In the genomic region with DNA sequence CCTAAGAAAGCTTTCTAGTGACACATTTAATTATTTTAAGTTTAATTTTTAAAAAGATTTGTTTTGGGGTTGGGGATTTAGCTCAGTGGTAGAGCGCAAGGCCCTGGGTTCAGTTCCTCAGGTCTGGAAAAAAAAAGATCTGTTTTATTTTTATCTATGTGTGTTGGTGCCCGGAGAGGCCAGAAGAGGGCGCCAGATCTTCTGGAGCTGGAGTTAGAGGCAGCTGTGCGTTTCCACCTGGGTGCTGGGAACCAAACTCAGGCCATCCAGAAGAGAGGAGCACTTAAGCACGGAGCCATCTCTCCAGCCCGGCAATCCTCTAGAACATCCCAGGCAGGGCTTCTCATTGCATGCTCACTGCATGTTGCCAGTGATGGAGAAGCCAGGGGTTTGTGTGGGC, we compare ENCODE assay signal across 14 mouse cellular contexts. TPM values are rescaled to one million over a fixed set of nuclear protein-coding genes. Genes with fewer than 3 reads are reported as not detected.
A peak's percentile ranks its signal among the peaks of the same experiment; 100 is the strongest.
DNase-seq lines count a peak whose midpoint lies in the region; ATAC-seq and TF ChIP-seq lines count a peak whose summit lies in the region.
"Had no signal": no experiment of that assay in that cellular context is flagged by ENCODE, and none has a peak within 500 bp of the region (broad histone marks: within the 10 kb centered on the region; RNA-seq: fewer than 3 reads in every experiment).

No protein-coding gene starts in this region.

- intact Hi-C loops in gastrocnemius, adult 2 months (cut with DNase I) = no loop called here

- TF ChIP-seq CTCF in gastrocnemius, adult 2 months (IDR thresholded peaks at IDR 0.05) = peak; percentile 43
- peak; percentile 40 for TF ChIP-seq CTCF in liver, postnatal 0 days (IDR thresholded peaks at IDR 0.05; ENCODE audit: low read depth)
- peak; percentile 54 for TF ChIP-seq CTCF in E14TG2a.4 (conservative IDR thresholded peaks at IDR 0.05; ENCODE audit: low read length)
- peak; percentile 39; the same call in 1 of the 2 replicates for TF ChIP-seq CTCF in brain, embryonic 14.5 days (IDR thresholded peaks at IDR 0.05; ENCODE audit: borderline replicate concordance, extremely low read depth, insufficient read depth, insufficient read length)

- no peaks in the 10 kb centered on the region for H3K27me3 ChIP-seq in liver, postnatal 0 days (ENCODE audit: insufficient read depth, low read length)
- H3K27me3 ChIP-seq in E14TG2a.4 (ENCODE audit: insufficient read depth, low read length) = no peaks in the 10 kb centered on the region
- H3K27me3 ChIP-seq: lung, embryonic 15.5 days had no signal

- H3K4me1 ChIP-seq in liver, postnatal 0 days (ENCODE audit: insufficient read depth) = no peaks in the 10 kb centered on the region; the same call in 1 of the 2 replicates
- H3K4me1 ChIP-seq in E14TG2a.4 (replicated peaks; ENCODE audit: low read depth, low read length) = peaks cover 56% of the 10 kb centered on the region
- H3K4me1 ChIP-seq: limb, embryonic 10.5 days had no signal

- H3K9ac ChIP-seq in liver, postnatal 0 days (replicated peaks) = no peak overlapping the region
- H3K9ac ChIP-seq: lung, embryonic 15.5 days had no signal

- 91% methylated on average over 6 of the region's 6 CpGs for WGBS in liver, postnatal 0 days (ENCODE audit: insufficient replicate concordance)

- DNase-seq in gastrocnemius, adult 2 months = no peak
- no peak for DNase-seq in gastrocnemius, adult 18-20 months (ENCODE audit: low spot score)
- no peak for DNase-seq in liver, postnatal 0 days
- no peak for DNase-seq in liver
- DNase-seq in brain, embryonic 14.5 days (ENCODE audit: low read depth) = no peak
- DNase-seq in natural killer cell, adult 2 months (ENCODE audit: low spot score in 2 of 2) = no peak
- DNase-seq in adrenal gland, adult 18-20 months (ENCODE audit: low spot score in 2 of 2) = no peak
- DNase-seq: cerebellum, adult 9-11 months; heart, postnatal 36 days; kidney, postnatal 14 days had no signal

- TF ChIP-seq EP300 in liver, postnatal 0 days (IDR thresholded peaks at IDR 0.05; ENCODE audit: low read depth) = no peak

- no peak overlapping the region for H3K27ac ChIP-seq in gastrocnemius, adult 2 months
- H3K27ac ChIP-seq in liver, postnatal 0 days (ENCODE audit: low read depth) = no peak overlapping the region
- H3K27ac ChIP-seq: embryonic facial prominence, embryonic 10.5 days; limb, embryonic 10.5 days; lung, embryonic 15.5 days had no signal

- no peak overlapping the region for H3K4me2 ChIP-seq in liver, postnatal 0 days (ENCODE audit: low read depth, low read length)
- H3K4me2 ChIP-seq: lung, embryonic 15.5 days had no signal

- TF ChIP-seq POLR2A in brain, embryonic 14.5 days (IDR thresholded peaks at IDR 0.05; ENCODE audit: borderline replicate concordance, extremely low read depth, insufficient read depth, insufficient read length, poor library complexity, severe bottlenecking) = no peak

- peaks cover 64% of the 10 kb centered on the region for H3K36me3 ChIP-seq in liver, postnatal 0 days (replicated peaks; ENCODE audit: insufficient read depth, low read length)
- peaks cover 42% of the 10 kb centered on the region for H3K36me3 ChIP-seq in E14TG2a.4 (ENCODE audit: insufficient read depth, low read length)

- ATAC-seq in liver, postnatal 0 days = no peak

- no peak overlapping the region for H3K4me3 ChIP-seq in gastrocnemius, adult 2 months
- no peak overlapping the region for H3K4me3 ChIP-seq in liver, postnatal 0 days (ENCODE audit: low read depth, low read length)
- H3K4me3 ChIP-seq in E14TG2a.4 (replicated peaks; ENCODE audit: low read length) = no peak overlapping the region
- H3K4me3 ChIP-seq: embryonic facial prominence, embryonic 10.5 days; limb, embryonic 10.5 days; lung, embryonic 15.5 days had no signal

- H3K9me3 ChIP-seq in liver, postnatal 0 days (ENCODE audit: low read length) = no peaks in the 10 kb centered on the region
- no peaks in the 10 kb centered on the region for H3K9me3 ChIP-seq in E14TG2a.4 (ENCODE audit: low read length)
- H3K9me3 ChIP-seq: limb, embryonic 10.5 days; lung, embryonic 15.5 days had no signal

RNA-seq across cellular contexts. Expression of a gene that starts 9.7 kb away (rescaled TPM):
- 100 to 1,000 TPM; 652 to 780 TPM for total RNA-seq in gastrocnemius, adult 2 months (2021)
- total RNA-seq in gastrocnemius, adult 18-20 months (2021) = 100 to 1,000 TPM; 737 to 833 TPM
- polyA plus RNA-seq in liver, postnatal 0 days (2015; fragmentation: Nextera tagmentation; extraction: Ambion mirVana) = 52.5 and 69.5 TPM in 2 replicates
- 87.9 and 92.7 TPM in 2 replicates for polyA plus RNA-seq in brain, embryonic 14.5 days (2012; rRNA removed)
- total RNA-seq in adrenal gland, adult 18-20 months (2021) = 100 to 1,000 TPM; 193 to 198 TPM

RNA-seq across cellular contexts. Expression of a gene that starts 11.8 kb away (rescaled TPM):
- total RNA-seq in gastrocnemius, adult 2 months (2021) = 10 to 100 TPM; 29.1 to 34.3 TPM
- total RNA-seq in gastrocnemius, adult 18-20 months (2021) = 10 to 100 TPM; 29.5 to 34.0 TPM
- polyA plus RNA-seq in liver, postnatal 0 days (2015; fragmentation: Nextera tagmentation; extraction: Ambion mirVana) = 102 and 111 TPM in 2 replicates
- polyA plus RNA-seq in brain, embryonic 14.5 days (2012; rRNA removed) = 152 and 167 TPM in 2 replicates
- 100 to 1,000 TPM; 115 to 119 TPM for total RNA-seq in adrenal gland, adult 18-20 months (2021)

RNA-seq across cellular contexts. Expression of a gene that starts 51.4 kb away (rescaled TPM):
- total RNA-seq in gastrocnemius, adult 2 months (2021) = 1 to 10 TPM in 1 of 2 experiments, under 1 TPM in 1; 0.56 to 1.2 TPM
- 1 to 10 TPM in 1 of 2 experiments, under 1 TPM in 1; 0.57 to 1.1 TPM for total RNA-seq in gastrocnemius, adult 18-20 months (2021)
- 17.7 and 24.2 TPM in 2 replicates for polyA plus RNA-seq in liver, postnatal 0 days (2015; fragmentation: Nextera tagmentation; extraction: Ambion mirVana)
- polyA plus RNA-seq in brain, embryonic 14.5 days (2012; rRNA removed) = 1.9 and 3.2 TPM in 2 replicates
- 10 to 100 TPM in 1 of 2 experiments, 1 to 10 TPM in 1; 8.9 to 10.0 TPM for total RNA-seq in adrenal gland, adult 18-20 months (2021)

Comparison
In these comparisons a context has a peak if more than half of its experiments do, and no peak if none do; other contexts are left out.
1. RNA of a gene that starts 51.4 kb away (total RNA-seq): 8.9 to 10.0 TPM in adrenal gland, adult 18-20 months; 0.56 to 1.2 TPM in gastrocnemius, adult 2 months and 0.57 to 1.1 TPM in gastrocnemius, adult 18-20 months; every median in the first group is over 4 times any median in the second.
2. Peak in every context shown above with its lines, with median percentiles within 50 percentile points of each other: CTCF ChIP-seq.